Mouse (Mus musculus): ENCODE measurements at regions not wholly inside any gene's neighbourhood (a gene's known extent, or its start where the extent isn't known, plus 50 kb on each side); places are given as distances from the start of the nearest gene placed in this dataset.

DNA sequence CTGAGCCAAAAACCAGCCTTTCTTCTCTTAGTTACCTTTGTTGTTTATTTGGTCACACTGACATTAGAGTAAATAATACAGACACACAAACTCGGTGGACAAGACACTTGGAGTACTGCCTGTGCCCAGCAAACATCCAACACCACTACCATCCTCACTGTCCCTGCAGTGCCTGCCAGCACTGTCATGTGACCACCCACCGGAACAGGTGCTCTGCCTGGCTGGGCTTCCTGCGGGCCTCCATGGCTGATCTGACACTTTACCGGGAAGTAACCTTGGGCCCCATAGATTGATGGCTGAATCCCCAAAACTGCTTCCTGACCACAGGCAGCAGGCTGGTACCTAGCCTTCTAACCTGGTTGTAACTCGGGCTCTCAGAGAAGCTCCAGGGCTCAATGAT is 175.2 kb upstream of the Agap1 start:
- Histone ChIP-seq H3K4me3 (no peak overlapping the region), H3K9ac (ENCODE audit: low read depth, low read length) (no peak overlapping the region), H3K4me1 (ENCODE audit: control insufficient read depth, insufficient read depth, low read length) (no peaks in the 10 kb centered on the region), H3K27me3 (ENCODE audit: control insufficient read depth, insufficient read depth, low read length) (no peaks in the 10 kb centered on the region), H3K27ac (no peak overlapping the region), H3K79me2 (replicated peaks; ENCODE audit: control insufficient read depth, insufficient read depth, low read length) (no peaks in the 10 kb centered on the region), H3K36me3 (ENCODE audit: control insufficient read depth, insufficient read depth, low read length) (no peaks in the 10 kb centered on the region)
- intact Hi-C loops (cut with DNase I), result no loop called here
- WGBS, result 77% methylated on average over 5 of the region's 5 CpGs
- TF ChIP-seq POLR2A (IDR thresholded peaks at IDR 0.05; ENCODE audit: insufficient read depth, low read depth, low read length), result no peak
- TF ChIP-seq EP300 (IDR thresholded peaks at IDR 0.05; ENCODE audit: insufficient read depth, low read depth, low read length), result no peak
- no peak for TF ChIP-seq CTCF (IDR thresholded peaks at IDR 0.05)
- no peak for DNase-seq

DNA sequence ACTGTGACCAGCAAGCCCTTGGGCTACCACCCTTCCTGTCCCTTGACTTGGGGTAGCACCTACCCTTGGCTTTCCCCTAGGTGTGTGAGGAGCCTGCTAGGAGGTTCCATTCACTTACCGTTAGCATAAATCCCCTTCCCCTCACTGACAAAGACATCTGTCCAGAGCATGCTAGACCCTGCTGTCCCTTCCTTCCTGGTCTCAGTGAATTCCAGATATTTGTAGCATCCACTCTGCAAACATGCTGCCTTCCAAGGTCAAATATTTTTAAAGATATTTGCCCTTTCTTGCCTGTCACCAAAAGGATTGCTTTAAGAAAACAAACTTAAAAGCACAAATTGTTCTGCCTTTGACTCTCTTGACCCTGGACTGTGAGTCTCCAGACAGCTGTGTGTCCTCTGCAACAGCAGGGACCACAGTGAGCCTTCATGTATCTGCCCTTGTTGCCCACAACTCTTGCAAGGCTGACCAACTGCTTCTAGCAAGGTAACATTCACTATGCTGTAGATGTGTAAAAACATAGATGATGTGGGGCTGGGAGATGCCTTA is 173.4 kb upstream of the Agap1 start:
- Histone ChIP-seq H3K79me2 (replicated peaks; ENCODE audit: control insufficient read depth, insufficient read depth, low read length) (no peaks in the 10 kb centered on the region), H3K36me3 (ENCODE audit: control insufficient read depth, insufficient read depth, low read length) (no peaks in the 10 kb centered on the region), H3K9ac (ENCODE audit: low read depth, low read length) (no peak overlapping the region), H3K4me3 (no peak overlapping the region), H3K27ac (no peak overlapping the region), H3K4me1 (ENCODE audit: control insufficient read depth, insufficient read depth, low read length) (no peaks in the 10 kb centered on the region), H3K27me3 (ENCODE audit: control insufficient read depth, insufficient read depth, low read length) (no peaks in the 10 kb centered on the region)
- TF ChIP-seq EP300 (IDR thresholded peaks at IDR 0.05; ENCODE audit: insufficient read depth, low read depth, low read length), result no peak
- TF ChIP-seq CTCF (IDR thresholded peaks at IDR 0.05), result no peak
- no peak for TF ChIP-seq POLR2A (IDR thresholded peaks at IDR 0.05; ENCODE audit: insufficient read depth, low read depth, low read length)
- WGBS, result 54% methylated on average over 1 of the region's 1 CpGs
- intact Hi-C loops (cut with DNase I), result no loop called here
- DNase-seq, result no peak

DNA sequence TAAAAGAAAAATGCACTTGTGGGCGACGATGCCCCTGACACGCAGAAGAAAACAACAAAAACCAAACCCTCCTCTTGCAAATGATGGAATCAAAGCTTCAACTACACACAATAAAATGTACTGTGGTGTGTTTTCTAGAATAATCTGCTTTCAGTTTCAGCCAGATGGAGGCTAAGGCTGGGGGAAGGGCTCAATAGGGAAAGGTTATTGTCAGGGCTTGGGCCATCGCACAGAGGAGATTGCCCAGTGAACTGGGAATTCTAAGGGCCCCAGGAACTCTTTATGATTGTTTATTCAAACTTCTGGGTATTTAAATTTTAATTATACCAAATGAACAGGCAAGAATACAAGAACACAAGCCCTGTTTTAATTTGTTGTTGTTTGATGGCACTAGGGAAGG is 169.6 kb upstream of the Agap1 start:
- whole genome bisulfite sequencing, result 85% methylated on average over 4 of the region's 4 CpGs
- H3K9ac ChIP-seq (ENCODE audit: low read depth, low read length), result no peak overlapping the region
- intact Hi-C loops (cut with DNase I), result no loop called here
- H3K27me3 ChIP-seq (ENCODE audit: control insufficient read depth, insufficient read depth, low read length), result no peaks in the 10 kb centered on the region
- TF ChIP-seq EP300 (IDR thresholded peaks at IDR 0.05; ENCODE audit: insufficient read depth, low read depth, low read length) (no peak), POLR2A (IDR thresholded peaks at IDR 0.05; ENCODE audit: insufficient read depth, low read depth, low read length) (no peak), CTCF (IDR thresholded peaks at IDR 0.05) (no peak)
- H3K4me3 ChIP-seq, result no peak overlapping the region
- H3K36me3 ChIP-seq (ENCODE audit: control insufficient read depth, insufficient read depth, low read length), result no peaks in the 10 kb centered on the region
- H3K27ac ChIP-seq, result no peak overlapping the region
- no peaks in the 10 kb centered on the region for H3K4me1 ChIP-seq (ENCODE audit: control insufficient read depth, insufficient read depth, low read length)
- no peaks in the 10 kb centered on the region for H3K79me2 ChIP-seq (replicated peaks; ENCODE audit: control insufficient read depth, insufficient read depth, low read length)
- DNase-seq, result no peak

DNA sequence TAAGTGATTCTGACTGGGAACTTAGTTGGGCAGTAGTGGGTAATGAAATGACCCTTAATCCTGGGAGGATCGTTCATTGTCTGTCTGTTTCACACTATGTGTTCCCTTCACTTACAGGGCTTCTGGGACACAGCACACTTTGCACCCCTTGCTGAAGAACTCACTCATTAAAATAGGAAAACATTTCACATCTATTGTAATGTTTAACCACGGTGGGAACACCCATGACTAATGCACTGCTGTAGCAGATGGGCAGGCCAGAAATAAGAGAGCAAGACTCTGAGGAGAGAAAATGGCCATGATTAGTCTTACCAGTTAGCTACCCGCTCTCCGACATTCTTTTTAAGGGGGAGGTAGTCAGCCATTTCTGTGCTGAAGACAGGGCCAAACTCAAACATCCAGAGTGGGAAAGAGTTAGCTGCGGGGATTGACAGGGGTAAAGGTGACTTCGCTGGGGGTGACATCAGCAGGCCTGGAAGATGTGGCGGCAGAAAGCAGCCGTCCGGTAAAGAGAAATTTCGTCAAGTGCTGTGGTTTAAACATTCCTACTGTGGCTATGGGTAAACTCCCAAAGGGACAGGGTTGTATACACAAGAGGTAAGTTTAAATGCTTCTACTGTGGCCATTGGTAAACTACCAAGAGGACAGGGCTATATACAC is 167.3 kb upstream of the Agap1 start:
- WGBS, result 89% methylated on average over 10 of the region's 10 CpGs
- H3K4me3 ChIP-seq, result no peak overlapping the region
- intact Hi-C loops (cut with DNase I), result no loop called here
- H3K9ac ChIP-seq (ENCODE audit: low read depth, low read length), result no peak overlapping the region
- no peaks in the 10 kb centered on the region for H3K4me1 ChIP-seq (ENCODE audit: control insufficient read depth, insufficient read depth, low read length)
- TF ChIP-seq CTCF (IDR thresholded peaks at IDR 0.05) (no peak), EP300 (IDR thresholded peaks at IDR 0.05; ENCODE audit: insufficient read depth, low read depth, low read length) (no peak), POLR2A (IDR thresholded peaks at IDR 0.05; ENCODE audit: insufficient read depth, low read depth, low read length) (no peak)
- no peaks in the 10 kb centered on the region for H3K79me2 ChIP-seq (replicated peaks; ENCODE audit: control insufficient read depth, insufficient read depth, low read length)
- DNase-seq, result no peak
- no peaks in the 10 kb centered on the region for H3K27me3 ChIP-seq (ENCODE audit: control insufficient read depth, insufficient read depth, low read length)
- H3K27ac ChIP-seq, result no peak overlapping the region
- H3K36me3 ChIP-seq (ENCODE audit: control insufficient read depth, insufficient read depth, low read length), result no peaks in the 10 kb centered on the region

DNA sequence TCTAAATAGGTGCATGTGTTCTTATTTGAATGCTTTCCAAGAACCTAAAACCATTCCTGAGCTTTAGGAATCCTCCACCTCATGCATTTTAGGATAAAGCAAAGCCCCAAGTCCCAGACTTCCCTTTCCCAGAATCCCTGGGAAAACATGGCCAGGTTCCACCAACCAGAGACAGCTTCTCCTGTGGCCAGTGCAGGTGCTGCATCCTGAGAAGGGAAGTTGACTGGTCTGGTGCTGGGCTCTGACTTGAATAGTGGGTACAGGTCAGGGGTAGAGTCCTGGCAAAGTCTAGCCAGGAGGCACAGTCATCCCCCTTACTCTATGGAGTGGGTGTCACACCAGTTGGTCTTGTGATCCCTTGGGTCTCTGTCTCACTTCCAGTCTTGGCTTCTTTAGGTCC is 166.6 kb upstream of the Agap1 start:
- H3K4me3 ChIP-seq, result no peak overlapping the region
- intact Hi-C loops (cut with DNase I), result no loop called here
- H3K4me1 ChIP-seq (ENCODE audit: control insufficient read depth, insufficient read depth, low read length), result no peaks in the 10 kb centered on the region
- DNase-seq, result no peak
- H3K79me2 ChIP-seq (replicated peaks; ENCODE audit: control insufficient read depth, insufficient read depth, low read length), result no peaks in the 10 kb centered on the region
- no peak overlapping the region for H3K27ac ChIP-seq
- H3K36me3 ChIP-seq (ENCODE audit: control insufficient read depth, insufficient read depth, low read length), result no peaks in the 10 kb centered on the region
- no peak overlapping the region for H3K9ac ChIP-seq (ENCODE audit: low read depth, low read length)
- TF ChIP-seq EP300 (IDR thresholded peaks at IDR 0.05; ENCODE audit: insufficient read depth, low read depth, low read length) (no peak), POLR2A (IDR thresholded peaks at IDR 0.05; ENCODE audit: insufficient read depth, low read depth, low read length) (no peak), CTCF (IDR thresholded peaks at IDR 0.05) (no peak)
- H3K27me3 ChIP-seq (ENCODE audit: control insufficient read depth, insufficient read depth, low read length), result no peaks in the 10 kb centered on the region

DNA sequence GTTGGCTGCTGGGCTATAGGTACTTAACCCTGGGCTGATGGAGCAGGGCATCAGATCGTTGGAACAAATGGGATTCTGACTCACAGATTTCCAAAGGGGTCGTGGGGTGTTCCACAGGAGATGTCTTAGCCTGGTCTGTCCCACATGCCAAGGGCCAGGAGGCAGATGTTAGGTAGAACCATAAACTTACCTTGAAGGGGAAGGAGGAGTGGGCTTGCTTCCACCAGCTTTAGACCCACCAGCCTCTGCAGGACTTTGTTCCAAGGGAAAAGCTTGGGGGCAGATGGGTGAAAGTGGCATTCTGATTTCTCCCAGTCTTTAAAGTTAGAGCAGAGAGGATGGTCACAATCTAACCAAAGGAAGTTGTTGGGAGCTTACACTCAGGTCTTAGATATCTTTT is 165.7 kb upstream of the Agap1 start:
- no peak overlapping the region for H3K4me3 ChIP-seq
- no peak for DNase-seq
- H3K36me3 ChIP-seq (ENCODE audit: control insufficient read depth, insufficient read depth, low read length), result no peaks in the 10 kb centered on the region
- intact Hi-C loops (cut with DNase I), result no loop called here
- no peaks in the 10 kb centered on the region for H3K79me2 ChIP-seq (replicated peaks; ENCODE audit: control insufficient read depth, insufficient read depth, low read length)
- TF ChIP-seq CTCF (IDR thresholded peaks at IDR 0.05) (no peak), EP300 (IDR thresholded peaks at IDR 0.05; ENCODE audit: insufficient read depth, low read depth, low read length) (no peak), POLR2A (IDR thresholded peaks at IDR 0.05; ENCODE audit: insufficient read depth, low read depth, low read length) (no peak)
- 68% methylated on average over 2 of the region's 2 CpGs for WGBS
- no peak overlapping the region for H3K9ac ChIP-seq (ENCODE audit: low read depth, low read length)
- no peaks in the 10 kb centered on the region for H3K4me1 ChIP-seq (ENCODE audit: control insufficient read depth, insufficient read depth, low read length)
- no peaks in the 10 kb centered on the region for H3K27me3 ChIP-seq (ENCODE audit: control insufficient read depth, insufficient read depth, low read length)
- no peak overlapping the region for H3K27ac ChIP-seq

All from heart, adult 2 months (tissue).